Mouse (Mus musculus) liver, adult 2 months (tissue): Measurements from ENCODE around the gene Dbil5. TPM values are rescaled to one million over a fixed set of nuclear protein-coding genes. Genes with fewer than 3 reads are reported as not detected.
A peak's percentile ranks its signal among the peaks of the same experiment; 100 is the strongest.

Experiments used
- DNase-seq: peaks from one replicate; pipeline ENCODE4 v3.0.0-alpha.2; 2011; ENCODE audit warnings: low read depth, low spot score; ENCODE audit errors: extremely low read depth
- H3K27ac ChIP-seq: fragments of 200-500 bp; replicated peaks from 2 replicates; pipeline ENCODE4 v1.5.1; 2012; ENCODE audit warnings: low read depth, mild to moderate bottlenecking, control low read depth, inconsistent platforms, low read length; ENCODE audit not compliant: insufficient read depth
- H3K27me3 ChIP-seq: fragments of 200-500 bp; 2 replicates; pipeline ENCODE4 v1.6.1; 2012; ENCODE audit warnings: mild to moderate bottlenecking, moderate library complexity, low read length, inconsistent platforms; ENCODE audit not compliant: control insufficient read depth, insufficient read depth
- H3K36me3 ChIP-seq: fragments of 200-500 bp; 2 replicates; pipeline ENCODE4 v1.6.1; 2012; ENCODE audit warnings: low read length, inconsistent platforms; ENCODE audit not compliant: control insufficient read depth, insufficient read depth
- H3K4me1 ChIP-seq: fragments of 200-500 bp; 2 replicates; pipeline ENCODE4 v1.6.1; 2011; ENCODE audit warnings: low read length; ENCODE audit not compliant: control insufficient read depth, insufficient read depth
- H3K4me3 ChIP-seq: fragments of 200-500 bp; 2 replicates; pipeline ENCODE4 v1.5.1; 2011; ENCODE audit warnings: low read depth, mild to moderate bottlenecking, control low read depth, low read length, moderate library complexity; ENCODE audit not compliant: insufficient read depth
- H3K79me2 ChIP-seq: fragments of 200-500 bp; 2 replicates; pipeline ENCODE4 v1.6.1; 2012; ENCODE audit warnings: inconsistent platforms, mild to moderate bottlenecking, low read length, moderate library complexity; ENCODE audit not compliant: control insufficient read depth, insufficient read depth
- H3K9ac ChIP-seq: fragments of 200-500 bp; 2 replicates; pipeline ENCODE4 v1.6.1; 2012; ENCODE audit warnings: low read depth, mild to moderate bottlenecking, control low read depth, inconsistent platforms, low read length
- CTCF ChIP-seq: fragments of 200-500 bp; IDR thresholded peaks from 2 replicates; pipeline ENCODE4 v1.5.1; 2011; ENCODE audit warnings: low read depth, low read length, control low read depth
- POLR2A ChIP-seq: fragments of 200-500 bp; IDR thresholded peaks from 2 replicates; pipeline ENCODE4 v1.6.1; 2011; ENCODE audit warnings: low read length, control low read depth; ENCODE audit not compliant: insufficient read depth; ENCODE audit errors: extremely low read depth
- WGBS: fragments of 180-500 bp; shearing (Covaris S2); methylation state at CpG from one replicate; pipeline ENCODE4 v1.1.7; 2018; 5-methylcytosine and 5-hydroxymethylcytosine counted together
- polyA plus RNA-seq: library from polyadenylated mRNA; depleted of rRNA; stranded (reverse); fragments of >200 nt; gene quantifications from 2 replicates; pipeline ENCODE4 v1.2.3, GENCODE M21; 2012
- total RNA-seq: library from RNA; depleted of rRNA; stranded (reverse); fragments of >200 nt; gene quantifications from 2 replicates; pipeline ENCODE4 v1.2.3, GENCODE M21; 2014

Gene Dbil5
- total and polyA plus RNA-seq, 2 experiments = 0.46 TPM

GRCm38 (mm10) chr11:76180146-76180540, 37.3 kb upstream of the Dbil5 start:
- Histone ChIP-seq H3K36me3 (peaks cover 6% of the 10 kb centered on the region), H3K27me3 (no peaks in the 10 kb centered on the region), H3K9ac (peak overlapping the region; percentile 90), H3K27ac (peak overlapping the region; percentile 84), H3K4me3 (peak overlapping the region; percentile 95), H3K79me2 (peaks cover 2% of the 10 kb centered on the region; the same call in 1 of the 2 replicates), H3K4me1 (peaks cover 2% of the 10 kb centered on the region; the same call in 1 of the 2 replicates)
- peak; percentile 45 for DNase-seq
- 8% methylated on average over 7 of the region's 7 CpGs for WGBS
- TF ChIP-seq POLR2A = no peak
- no peak for TF ChIP-seq CTCF

GRCm38 (mm10) chr11:76183745-76184144, 33.7 kb upstream of the Dbil5 start:
- Histone ChIP-seq H3K27ac (no peak overlapping the region), H3K4me3 (no peak overlapping the region)
- no peak for DNase-seq

GRCm38 (mm10) chr11:76186908-76187307, 30.5 kb upstream of the Dbil5 start:
- WGBS = 92% methylated on average over 6 of the region's 6 CpGs
- no peak for DNase-seq
- Histone ChIP-seq H3K27me3 (no peaks in the 10 kb centered on the region), H3K79me2 (no peaks in the 10 kb centered on the region; the same call in 1 of the 2 replicates), H3K36me3 (no peaks in the 10 kb centered on the region), H3K9ac (no peak overlapping the region), H3K4me3 (no peak overlapping the region), H3K4me1 (no peaks in the 10 kb centered on the region), H3K27ac (no peak overlapping the region)
- no peak for TF ChIP-seq POLR2A
- no peak for TF ChIP-seq CTCF

More at GRCm38 (mm10) chr11:76183745-76184144, 33.7 kb upstream of the Dbil5 start:
- 91% methylated on average over 4 of the region's 4 CpGs for WGBS
- Histone ChIP-seq H3K79me2 (no peaks in the 10 kb centered on the region; the same call in 1 of the 2 replicates), H3K36me3 (no peaks in the 10 kb centered on the region), H3K27me3 (no peaks in the 10 kb centered on the region), H3K4me1 (peaks cover 2% of the 10 kb centered on the region; the same call in 1 of the 2 replicates), H3K9ac (no peak overlapping the region)
- no peak for TF ChIP-seq POLR2A
- no peak for TF ChIP-seq CTCF

GRCm38 (mm10) chr11:76196275-76196976, 21.0 kb upstream of the Dbil5 start:
- 60% methylated on average over 8 of the region's 8 CpGs for WGBS
- no peak overlapping the region for H3K4me3 ChIP-seq

GRCm38 (mm10) chr11:76196977-76197469, 20.4 kb upstream of the Dbil5 start:
- H3K9ac ChIP-seq = no peak overlapping the region

More at GRCm38 (mm10) chr11:76196275-76196976, 21.0 kb upstream of the Dbil5 start:
- Histone ChIP-seq H3K4me1 (no peaks in the 10 kb centered on the region), H3K79me2 (no peaks in the 10 kb centered on the region; the same call in 1 of the 2 replicates), H3K36me3 (no peaks in the 10 kb centered on the region), H3K27me3 (no peaks in the 10 kb centered on the region), H3K27ac (no peak overlapping the region), H3K9ac (no peak overlapping the region)
- DNase-seq = no peak
- TF ChIP-seq POLR2A (no peak), CTCF (no peak)

More at GRCm38 (mm10) chr11:76196977-76197469, 20.4 kb upstream of the Dbil5 start:
- Histone ChIP-seq H3K36me3 (no peaks in the 10 kb centered on the region), H3K27me3 (no peaks in the 10 kb centered on the region), H3K4me3 (no peak overlapping the region), H3K79me2 (no peaks in the 10 kb centered on the region), H3K4me1 (no peaks in the 10 kb centered on the region), H3K27ac (no peak overlapping the region)
- WGBS = 76% methylated on average over 8 of the region's 8 CpGs
- no peak for DNase-seq
- TF ChIP-seq CTCF = no peak
- TF ChIP-seq POLR2A = no peak
